Mouse (Mus musculus) olfactory bulb, adult 2 months (tissue): Measurements from ENCODE around the gene Pgls.

Experiments
- CTCF ChIP-seq: fragments of 200-500 bp; IDR thresholded peaks from 2 replicates; pipeline ENCODE4 v1.5.1; 2012; ENCODE audit warnings: low read depth, mild to moderate bottlenecking, low read length, moderate library complexity; ENCODE audit not compliant: insufficient read depth
- POLR2A ChIP-seq: fragments of 200-500 bp; IDR thresholded peaks from 2 replicates; pipeline ENCODE4 v1.6.1; 2012; ENCODE audit warnings: mild to moderate bottlenecking, low read depth, low read length, moderate library complexity; ENCODE audit not compliant: insufficient read depth

GRCm38 (mm10) chr8:71598841-71599240 lies 6.9 kb downstream of the Pgls start:
- TF ChIP-seq POLR2A, result no peak
- TF ChIP-seq CTCF, result no peak
